Mouse (Mus musculus): ENCODE data around the gene Fat3.

DNA sequence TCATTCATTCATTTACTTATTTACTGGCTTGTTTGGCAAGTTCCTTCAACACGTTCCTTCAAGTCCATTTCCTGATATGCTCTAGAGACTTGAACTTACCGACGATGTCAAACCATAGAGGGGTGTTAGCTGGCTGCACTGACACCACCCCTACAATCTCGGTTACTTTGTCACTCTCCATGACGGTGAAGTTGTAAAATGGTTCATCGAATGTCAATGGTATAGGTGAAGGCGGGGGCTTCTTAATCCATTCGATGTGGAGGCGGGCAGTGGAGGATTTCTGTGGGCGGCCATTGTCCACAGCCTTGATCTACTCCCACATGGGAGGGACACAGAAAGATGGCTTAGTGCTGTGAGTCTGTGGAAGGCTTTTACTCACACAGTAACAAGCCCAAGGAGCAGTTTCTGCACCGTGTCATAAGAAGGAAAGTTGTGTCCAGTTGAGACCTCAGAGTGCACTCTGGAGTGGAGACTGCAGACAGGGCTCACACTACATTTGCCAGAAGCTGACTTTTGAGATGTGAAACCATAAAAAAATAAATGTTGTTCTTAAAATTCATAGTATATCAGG lies 471.3 kb downstream of the Fat3 start:
- TF ChIP-seq CTCF (IDR thresholded peaks at IDR 0.05; ENCODE audit: borderline replicate concordance, control insufficient read depth, extremely low read depth, insufficient read depth, low read length, poor library complexity): no peak
- no peak for TF ChIP-seq POLR2A (IDR thresholded peaks at IDR 0.05; ENCODE audit: control insufficient read depth, extremely low read depth, insufficient read depth, low read length, poor library complexity)

Measured in thymus, adult 2 months (tissue).